In the genomic region with DNA sequence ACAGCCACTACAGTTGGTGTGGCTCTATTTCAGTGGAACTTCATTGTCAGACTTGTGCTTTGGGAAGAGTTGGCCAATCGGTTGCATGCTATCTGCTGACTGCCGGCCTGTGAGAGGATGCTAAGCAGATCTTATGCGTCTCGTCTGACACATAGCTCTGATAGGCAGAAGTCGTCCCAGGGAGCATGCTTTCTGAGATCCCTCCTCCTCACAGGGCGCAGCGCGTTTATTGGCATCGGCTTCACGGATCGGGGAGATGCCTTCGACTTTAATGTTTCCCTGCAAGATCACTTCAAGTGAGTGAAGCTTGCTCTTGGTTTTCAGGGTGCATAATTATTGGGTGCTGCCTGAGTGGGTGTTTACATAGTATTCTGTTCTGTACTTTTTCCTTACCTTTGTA, we compare ENCODE assay signal across 22 mouse cellular contexts. TPM values are rescaled to one million over a fixed set of nuclear protein-coding genes. Genes with fewer than 3 reads are reported as not detected.
DNase-seq lines count a peak whose midpoint lies in the region; ATAC-seq and TF ChIP-seq lines count a peak whose summit lies in the region.
"Had no signal": no experiment of that assay in that cellular context is flagged by ENCODE, and none has a peak within 500 bp of the region (broad histone marks: within the 10 kb centered on the region; RNA-seq: fewer than 3 reads in every experiment).

No protein-coding gene starts in this region.

- no peak for TF ChIP-seq POLR2A in heart, adult 2 months (IDR thresholded peaks at IDR 0.05; ENCODE audit: insufficient read depth, low read depth, low read length)

- no peaks in the 10 kb centered on the region for H3K4me1 ChIP-seq in heart, embryonic 11.5 days (ENCODE audit: control insufficient read depth, insufficient read depth, low read length)
- no peaks in the 10 kb centered on the region for H3K4me1 ChIP-seq in heart, embryonic 10.5 days
- H3K4me1 ChIP-seq in heart, adult 2 months (ENCODE audit: control insufficient read depth, insufficient read depth, low read length), result peaks cover 2% of the 10 kb centered on the region; the same call in 1 of the 2 replicates

- H3K36me3 ChIP-seq in heart, embryonic 11.5 days (ENCODE audit: control insufficient read depth, insufficient read depth, low read length), result peaks cover 30% of the 10 kb centered on the region
- H3K36me3 ChIP-seq in heart, embryonic 10.5 days, result peaks cover 86% of the 10 kb centered on the region
- H3K36me3 ChIP-seq in heart, adult 2 months (ENCODE audit: control insufficient read depth, insufficient read depth, low read length), result peaks cover 2% of the 10 kb centered on the region

- H3K9me3 ChIP-seq in heart, embryonic 11.5 days (replicated peaks; ENCODE audit: control insufficient read depth, low read length), result no peaks in the 10 kb centered on the region
- H3K9me3 ChIP-seq in heart, embryonic 10.5 days, result no peaks in the 10 kb centered on the region
- H3K9me3 ChIP-seq: G1E had no signal

- no peak overlapping the region for H3K4me3 ChIP-seq in heart, embryonic 11.5 days (ENCODE audit: low read depth, low read length)
- H3K4me3 ChIP-seq in heart, embryonic 10.5 days, result no peak overlapping the region
- H3K4me3 ChIP-seq in heart, adult 2 months, result no peak overlapping the region

- peak; percentile 59 for DNase-seq in heart, adult 11 months
- peak; percentile 52 for DNase-seq in heart, embryonic 10.5 days (ENCODE audit: low spot score)
- no peak for DNase-seq in heart, adult 2 months
- DNase-seq: adrenal gland, adult 2 months; adrenal gland, adult 8-10 months; adrenal gland, postnatal 10 days; adrenal gland, postnatal 14 days; adrenal gland, postnatal 25 days; adrenal gland, postnatal 36 days; B cell, adult 2 months; cerebellum, adult 11 months; cerebellum, adult 11-12 months; cerebellum, adult 18-20 months had no signal

- no peak overlapping the region for H3K9ac ChIP-seq in heart, embryonic 11.5 days (ENCODE audit: low read depth, low read length)
- no peak overlapping the region for H3K9ac ChIP-seq in heart, adult 2 months (ENCODE audit: low read depth, low read length)

- TF ChIP-seq EP300 in heart, adult 2 months (IDR thresholded peaks at IDR 0.05; ENCODE audit: insufficient read depth, low read depth, low read length), result no peak

- no peak for ATAC-seq in heart, embryonic 11.5 days (replicated peaks; ENCODE audit: insufficient number of reproducible peaks, low FRiP score, low TSS enrichment)
- ATAC-seq: activated CD4-positive, CD25-positive, alpha-beta regulatory T cell, adult 4 months; CD4-positive, CD25-positive, alpha-beta regulatory T cell, adult 4 months; Patski had no signal

- no peak overlapping the region for H3K4me2 ChIP-seq in heart, embryonic 11.5 days

- H3K27ac ChIP-seq in heart, embryonic 11.5 days (ENCODE audit: low read depth, low read length), result no peak overlapping the region
- H3K27ac ChIP-seq in heart, embryonic 10.5 days, result no peak overlapping the region
- H3K27ac ChIP-seq in heart, adult 2 months, result no peak overlapping the region

- WGBS in heart, embryonic 11.5 days (ENCODE audit: insufficient replicate concordance), result 82% methylated on average over 12 of the region's 12 CpGs
- WGBS in heart, embryonic 10.5 days, result 81% methylated on average over 12 of the region's 12 CpGs
- WGBS in heart, adult 2 months, result 82% methylated on average over 12 of the region's 12 CpGs

- no peak for TF ChIP-seq CTCF in heart, adult 2 months (IDR thresholded peaks at IDR 0.05)

- intact Hi-C loops in heart, adult 2 months (cut with DNase I), result no loop called here

- H3K79me2 ChIP-seq in heart, adult 2 months (replicated peaks; ENCODE audit: control insufficient read depth, insufficient read depth, low read length), result peaks cover 1% of the 10 kb centered on the region; the same call in 1 of the 2 replicates

- H3K27me3 ChIP-seq in heart, embryonic 11.5 days (ENCODE audit: control insufficient read depth, insufficient read depth, low read length), result no peaks in the 10 kb centered on the region
- H3K27me3 ChIP-seq in heart, embryonic 10.5 days (ENCODE audit: insufficient read depth, poor library complexity, severe bottlenecking), result no peaks in the 10 kb centered on the region
- no peaks in the 10 kb centered on the region for H3K27me3 ChIP-seq in heart, adult 2 months (ENCODE audit: control insufficient read depth, insufficient read depth, low read length)
- H3K27me3 ChIP-seq: CH12.LX, Patski had no signal

RNA-seq across cellular contexts. Expression of a gene that starts 7.0 kb away (rescaled TPM):
- polyA plus RNA-seq in heart, embryonic 11.5 days (2014; fragmentation: Nextera tagmentation; extraction: Ambion mirVana), result 64.4 and 67.8 TPM in 2 replicates
- polyA plus RNA-seq in heart, embryonic 10.5 days (2016; fragmentation: Nextera tagmentation; extraction: Ambion mirVana), result 61.5 and 70.6 TPM in 2 replicates
- 10 to 100 TPM; 20.7 to 22.6 TPM for total RNA-seq in heart, adult 2 months (2021)
- polyA plus RNA-seq in heart, adult 2 months (2012; rRNA removed), result 16.2 and 25.2 TPM in 2 replicates

RNA-seq across cellular contexts. Expression of a gene that starts 25.3 kb away (rescaled TPM):
- polyA plus RNA-seq in heart, embryonic 11.5 days (2014; fragmentation: Nextera tagmentation; extraction: Ambion mirVana), result 1.4 and 1.5 TPM in 2 replicates
- 0.74 and 0.85 TPM in 2 replicates for polyA plus RNA-seq in heart, embryonic 10.5 days (2016; fragmentation: Nextera tagmentation; extraction: Ambion mirVana)
- 1 to 10 TPM; 1.9 to 2.5 TPM for total RNA-seq in heart, adult 2 months (2021)
- polyA plus RNA-seq in heart, adult 2 months (2012; rRNA removed), result 3.7 and 5.6 TPM in 2 replicates
- polyA plus RNA-seq: G1E, Patski had no signal

RNA-seq across cellular contexts. Expression of a gene that starts 40.4 kb away (rescaled TPM):
- polyA plus RNA-seq in heart, embryonic 11.5 days (2014; fragmentation: Nextera tagmentation; extraction: Ambion mirVana), result 0.14 and 0.43 TPM in 2 replicates
- polyA plus RNA-seq in heart, embryonic 10.5 days (2016; fragmentation: Nextera tagmentation; extraction: Ambion mirVana), result 0.27 and 0.63 TPM in 2 replicates
- total RNA-seq in heart, adult 2 months (2021), result 1 to 10 TPM; 3.8 to 4.4 TPM
- polyA plus RNA-seq in heart, adult 2 months (2012; rRNA removed), result 3.4 and 3.6 TPM in 2 replicates
- total RNA-seq: CH12.LX, ES-E14, MEL had no signal
- polyA plus RNA-seq: C2C12, G1E had no signal

Comparison
In these comparisons a context has a peak if more than half of its experiments do, and no peak if none do; other contexts are left out.
1. DNase-seq: peak in heart, adult 11 months (single experiment) and heart, embryonic 10.5 days (single experiment); none in heart, adult 2 months (0 of 2).